Mouse (Mus musculus) hematopoietic multipotent progenitor cell, adult 10-12 weeks (in vitro differentiated cells): Measurements from ENCODE around the gene Oser1. TPM values are rescaled to one million over a fixed set of nuclear protein-coding genes. Genes with fewer than 3 reads are reported as not detected.

Source experiments
- polyA plus RNA-seq: library from polyadenylated mRNA; stranded (reverse); fragments of >175 nt; gene quantifications from 2 replicates; pipeline ENCODE4 v1.2.3, GENCODE M21; 2012; ENCODE audit warnings: low replicate concordance

Gene Oser1
- polyA plus RNA-seq = 6.1 and 6.9 TPM in 2 replicates

GRCm38 (mm10) chr2:163424597-163424996 lies at the start of gene Oser1:
Gene Oser1 (minus strand): TSS chr2:163424697.

DNA sequence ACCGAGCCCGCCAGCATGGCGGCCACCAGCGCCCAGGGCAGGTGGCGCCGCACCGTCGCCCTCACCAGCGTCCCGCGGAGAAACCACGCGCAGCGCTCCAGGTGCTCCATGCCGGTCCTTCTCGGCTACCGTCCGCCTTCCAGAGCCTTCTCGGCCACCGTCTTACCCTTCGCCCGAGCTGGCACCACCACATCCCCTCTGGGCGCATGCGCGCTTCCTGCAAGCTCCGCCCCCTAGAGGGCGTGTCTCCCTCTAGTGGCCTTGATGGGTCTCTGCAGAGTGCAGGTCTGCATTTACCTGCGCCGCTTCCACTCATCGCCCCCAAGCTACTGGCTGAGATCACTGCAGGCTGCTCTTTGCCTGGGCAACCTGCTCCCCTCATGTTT lies 48.0 kb upstream of the Oser1 start, which contains the start of gene Fitm2:
Gene Fitm2, minus strand, starts transcription at position 164 of the 386 bp plus-strand sequence.

DNA sequence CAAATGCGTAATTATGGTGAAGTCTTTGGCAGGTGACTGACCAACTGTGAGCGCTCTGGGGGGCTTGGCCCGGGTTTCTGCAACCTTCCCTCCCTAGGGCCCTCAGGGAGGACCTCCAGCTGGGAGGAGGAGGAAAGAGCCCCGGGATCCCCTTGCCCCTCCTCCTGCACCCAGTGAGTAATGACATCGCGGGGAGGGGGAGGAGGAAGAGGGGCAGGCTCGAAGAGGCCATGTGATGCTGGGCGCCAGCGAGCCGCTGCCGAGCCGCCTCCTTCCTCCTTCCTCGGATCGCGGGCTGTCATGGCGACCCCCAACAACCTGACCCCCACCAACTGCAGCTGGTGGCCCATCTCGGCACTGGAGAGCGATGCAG lies 13.7 kb upstream of the Oser1 start, which contains the start of gene Gdap1l1:
Gene Gdap1l1, plus strand, starts transcription at position 231 of the 373 bp plus-strand sequence.

GRCm38 (mm10) chr2:163397905-163398304 lies 26.6 kb downstream of the Oser1 start, which contains the start of gene Jph2:
Gene Jph2 (minus strand): TSS chr2:163397993.

Other genes with a start within 250 kb of the Oser1 start
- 13.1 and 63.1 TPM in 2 replicates for gene Tox2, start 221.6 kb downstream of the Oser1 start, polyA plus RNA-seq
- gene Jph2, start 26.7 kb downstream of the Oser1 start, polyA plus RNA-seq = 0.03 and 0.04 TPM in 2 replicates
- not detected in 2 replicates for gene Gdap1l1, start 13.8 kb upstream of the Oser1 start, polyA plus RNA-seq
- 2.7 and 3.3 TPM in 2 replicates for gene Fitm2, start 47.9 kb upstream of the Oser1 start, polyA plus RNA-seq
- gene R3hdml, start 67.6 kb upstream of the Oser1 start, polyA plus RNA-seq = not detected in 2 replicates
- 0.16 TPM in 1 of 2 replicates, not detected in the other for gene Hnf4a, start 82.1 kb upstream of the Oser1 start, polyA plus RNA-seq
- 55.9 and 120 TPM in 2 replicates for gene Ttpal, start 177.6 kb upstream of the Oser1 start, polyA plus RNA-seq
- gene Serinc3, start 220.4 kb upstream of the Oser1 start, polyA plus RNA-seq = 147 and 245 TPM in 2 replicates
- 531 and 907 TPM in 2 replicates for gene Pkig, start 233.7 kb upstream of the Oser1 start, polyA plus RNA-seq